Mouse (Mus musculus) heart, embryonic 15.5 days (tissue): ENCODE data around the gene Runx3. TPM values are rescaled to one million over a fixed set of nuclear protein-coding genes. Genes with fewer than 3 reads are reported as not detected.

Experiments
- ATAC-seq: fragments of 200-750 bp; cut with Nextera tagmentation; replicated peaks from 2 replicates; pipeline ENCODE4 v1.8.0; 2017; ENCODE audit warnings: low read depth, moderate TSS enrichment; ENCODE audit not compliant: insufficient number of reproducible peaks, insufficient read depth, low FRiP score
- H3K27ac ChIP-seq: fragments of 300-500 bp; sonication (generic); 2 replicates; pipeline ENCODE4 v1.5.1; 2015; ENCODE audit warnings: mild to moderate bottlenecking, inconsistent platforms
- H3K27me3 ChIP-seq: fragments of 300-500 bp; sonication (generic); 2 replicates; pipeline ENCODE4 v1.6.1; 2015; ENCODE audit warnings: inconsistent platforms
- H3K36me3 ChIP-seq: fragments of 300-500 bp; sonication (generic); 2 replicates; pipeline ENCODE4 v1.6.1; 2015; ENCODE audit warnings: mild to moderate bottlenecking, inconsistent platforms
- H3K4me1 ChIP-seq: fragments of 300-500 bp; sonication (generic); replicated peaks from 2 replicates; pipeline ENCODE4 v1.6.1; 2015; ENCODE audit warnings: inconsistent platforms
- H3K4me2 ChIP-seq: fragments of 300-500 bp; sonication (generic); 2 replicates; pipeline ENCODE4 v1.6.1; 2015; ENCODE audit warnings: inconsistent platforms, mild to moderate bottlenecking, moderate library complexity
- H3K4me3 ChIP-seq: fragments of 300-500 bp; sonication (generic); 2 replicates; pipeline ENCODE4 v1.5.1; 2015; ENCODE audit warnings: mild to moderate bottlenecking, inconsistent platforms
- H3K9ac ChIP-seq: fragments of 300-500 bp; sonication (generic); 2 replicates; pipeline ENCODE4 v1.6.1; 2015; ENCODE audit warnings: mild to moderate bottlenecking, inconsistent platforms
- H3K9me3 ChIP-seq: fragments of 300-500 bp; sonication (generic); replicated peaks from 2 replicates; pipeline ENCODE4 v1.6.1; 2016; ENCODE audit warnings: inconsistent platforms
- WGBS: fragments of 180-500 bp; shearing (Covaris S2); methylation state at CpG from one replicate; pipeline ENCODE4 v1.1.7; 2015; ENCODE audit warnings: mixed read lengths; 5-methylcytosine and 5-hydroxymethylcytosine counted together
- polyA plus RNA-seq: library from polyadenylated mRNA; unstranded; fragments of >200 nt; fragmentation: Nextera tagmentation; extraction: Ambion mirVana; gene quantifications from 2 replicates; pipeline ENCODE4 v1.2.1, GENCODE M21; 2015

The Runx3 gene
- polyA plus RNA-seq, 1 experiment from 2014 or later, result 0.14 TPM

GRCm38 (mm10) chr4:135114301-135114700 lies 6.2 kb upstream of the Runx3 start:
- H3K27ac ChIP-seq, result no peak overlapping the region
- no peak overlapping the region for H3K4me3 ChIP-seq
- no peak for ATAC-seq
- H3K36me3 ChIP-seq, result no peaks in the 10 kb centered on the region
- WGBS, result 72% methylated on average over 10 of the region's 10 CpGs
- 0 out of 2 replicates have a peak, but pooled peaks cover 5% of the 10 kb centered on the region for H3K9me3 ChIP-seq
- H3K4me2 ChIP-seq, result no peak overlapping the region
- no peak overlapping the region for H3K9ac ChIP-seq
- H3K27me3 ChIP-seq, result peaks cover 23% of the 10 kb centered on the region
- H3K4me1 ChIP-seq, result no peaks in the 10 kb centered on the region

- no peak for ATAC-seq
- 47% methylated on average over 14 of the region's 14 CpGs for whole genome bisulfite sequencing
- H3K27ac ChIP-seq, result no peak overlapping the region
Observed at GRCm38 (mm10) chr4:135115426-135116170, 4.9 kb upstream of the Runx3 start.

GRCm38 (mm10) chr4:135116391-135116790 lies 4.1 kb upstream of the Runx3 start:
- Histone ChIP-seq H3K4me2 (no peak overlapping the region), H3K4me3 (no peak overlapping the region), H3K27me3 (peaks cover 12% of the 10 kb centered on the region), H3K9ac (no peak overlapping the region), H3K36me3 (no peaks in the 10 kb centered on the region), H3K9me3 (0 out of 2 replicates have a peak, but pooled peaks cover 5% of the 10 kb centered on the region), H3K4me1 (no peaks in the 10 kb centered on the region), H3K27ac (no peak overlapping the region)
- no peak for ATAC-seq
- WGBS, result 65% methylated on average over 5 of the region's 5 CpGs

More at GRCm38 (mm10) chr4:135115426-135116170, 4.9 kb upstream of the Runx3 start:
- Histone ChIP-seq H3K4me1 (no peaks in the 10 kb centered on the region), H3K27me3 (peaks cover 15% of the 10 kb centered on the region), H3K36me3 (no peaks in the 10 kb centered on the region), H3K4me2 (no peak overlapping the region), H3K9me3 (0 out of 2 replicates have a peak, but pooled peaks cover 5% of the 10 kb centered on the region), H3K4me3 (no peak overlapping the region), H3K9ac (no peak overlapping the region)

GRCm38 (mm10) chr4:135117846-135118245 lies 2.6 kb upstream of the Runx3 start:
- Histone ChIP-seq H3K4me3 (no peak overlapping the region), H3K27ac (no peak overlapping the region), H3K9me3 (no peaks in the 10 kb centered on the region), H3K36me3 (no peaks in the 10 kb centered on the region), H3K4me2 (no peak overlapping the region), H3K27me3 (peaks cover 13% of the 10 kb centered on the region), H3K9ac (no peak overlapping the region), H3K4me1 (no peaks in the 10 kb centered on the region)
- WGBS, result 93% methylated on average over 9 of the region's 9 CpGs
- no peak for ATAC-seq

- ATAC-seq, result no peak
Observed at GRCm38 (mm10) chr4:135118855-135119474, 1.5 kb upstream of the Runx3 start.

GRCm38 (mm10) chr4:135123721-135124120 lies 3.3 kb downstream of the Runx3 start:
- Histone ChIP-seq H3K4me2 (no peak overlapping the region), H3K4me1 (peaks cover 5% of the 10 kb centered on the region), H3K9ac (no peak overlapping the region), H3K9me3 (no peaks in the 10 kb centered on the region), H3K27me3 (peaks cover 46% of the 10 kb centered on the region), H3K4me3 (no peak overlapping the region), H3K27ac (no peak overlapping the region), H3K36me3 (no peaks in the 10 kb centered on the region)
- 78% methylated on average over 5 of the region's 5 CpGs for WGBS
- no peak for ATAC-seq

More at GRCm38 (mm10) chr4:135118855-135119474, 1.5 kb upstream of the Runx3 start:
- Histone ChIP-seq H3K4me3 (no peak overlapping the region), H3K27ac (no peak overlapping the region), H3K36me3 (no peaks in the 10 kb centered on the region), H3K4me2 (no peak overlapping the region), H3K27me3 (peaks cover 19% of the 10 kb centered on the region), H3K9ac (no peak overlapping the region), H3K4me1 (no peaks in the 10 kb centered on the region), H3K9me3 (no peaks in the 10 kb centered on the region)
- 84% methylated on average over 12 of the region's 12 CpGs for WGBS

GRCm38 (mm10) chr4:135124732-135125131 lies 4.3 kb downstream of the Runx3 start:
- Histone ChIP-seq H3K4me1 (peaks cover 13% of the 10 kb centered on the region), H3K4me2 (no peak overlapping the region), H3K36me3 (no peaks in the 10 kb centered on the region), H3K9ac (no peak overlapping the region), H3K4me3 (no peak overlapping the region), H3K27me3 (peaks cover 56% of the 10 kb centered on the region), H3K9me3 (no peaks in the 10 kb centered on the region), H3K27ac (no peak overlapping the region)
- ATAC-seq, result no peak
- 82% methylated on average over 6 of the region's 6 CpGs for WGBS

GRCm38 (mm10) chr4:135125152-135125551 lies 4.7 kb downstream of the Runx3 start:
- no peak overlapping the region for H3K4me2 ChIP-seq
- no peaks in the 10 kb centered on the region for H3K36me3 ChIP-seq
- H3K4me3 ChIP-seq, result no peak overlapping the region
- peaks cover 13% of the 10 kb centered on the region for H3K4me1 ChIP-seq
- peaks cover 60% of the 10 kb centered on the region for H3K27me3 ChIP-seq
- H3K27ac ChIP-seq, result no peak overlapping the region
- no peak for ATAC-seq
- H3K9me3 ChIP-seq, result no peaks in the 10 kb centered on the region
- H3K9ac ChIP-seq, result no peak overlapping the region
- WGBS, result 66% methylated on average over 3 of the region's 3 CpGs

- no peak for ATAC-seq
- Histone ChIP-seq H3K4me2 (no peak overlapping the region), H3K27me3 (peaks cover 64% of the 10 kb centered on the region), H3K9me3 (no peaks in the 10 kb centered on the region), H3K9ac (no peak overlapping the region), H3K4me3 (no peak overlapping the region), H3K27ac (no peak overlapping the region), H3K36me3 (no peaks in the 10 kb centered on the region), H3K4me1 (peaks cover 13% of the 10 kb centered on the region)
- 61% methylated on average over 5 of the region's 5 CpGs for WGBS
Observed at GRCm38 (mm10) chr4:135126385-135126784, 5.9 kb downstream of the Runx3 start.

GRCm38 (mm10) chr4:135128841-135129520 lies 8.5 kb downstream of the Runx3 start:
- Histone ChIP-seq H3K9ac (no peak overlapping the region), H3K27ac (no peak overlapping the region), H3K27me3 (peaks cover 51% of the 10 kb centered on the region), H3K9me3 (no peaks in the 10 kb centered on the region), H3K4me1 (peaks cover 13% of the 10 kb centered on the region), H3K4me3 (peak overlapping the region; percentile 30), H3K36me3 (no peaks in the 10 kb centered on the region), H3K4me2 (peak overlapping the region; percentile 56)
- no peak for ATAC-seq
- 16% methylated on average over 22 of the region's 22 CpGs for WGBS

- Histone ChIP-seq H3K4me1 (peaks cover 13% of the 10 kb centered on the region), H3K27me3 (peaks cover 55% of the 10 kb centered on the region), H3K9ac (no peak overlapping the region)
Observed at GRCm38 (mm10) chr4:135130156-135130555, 9.7 kb downstream of the Runx3 start.

More at GRCm38 (mm10) chr4:135130156-135130555, 9.7 kb downstream of the Runx3 start:
- Histone ChIP-seq H3K4me2 (no peak overlapping the region), H3K36me3 (no peaks in the 10 kb centered on the region), H3K9me3 (no peaks in the 10 kb centered on the region), H3K4me3 (no peak overlapping the region), H3K27ac (no peak overlapping the region)
- WGBS, result 90% methylated on average over 6 of the region's 6 CpGs
- no peak for ATAC-seq
